Mouse (Mus musculus) intestine, postnatal 0 days (tissue): ENCODE measurements around the gene Dlg2. TPM values are rescaled to one million over a fixed set of nuclear protein-coding genes. Genes with fewer than 3 reads are reported as not detected.

Source experiments
- ATAC-seq: fragments of 200-750 bp; cut with Nextera tagmentation; 2 replicates; pipeline ENCODE4 v1.8.0; 2017; ENCODE audit warnings: mild to moderate bottlenecking, moderate TSS enrichment, moderate library complexity
- H3K27ac ChIP-seq: fragments of 300-500 bp; sonication (generic); 2 replicates; pipeline ENCODE4 v1.5.1; 2014; ENCODE audit warnings: mild to moderate bottlenecking, low read depth, low read length, moderate library complexity
- H3K27me3 ChIP-seq: fragments of 300-500 bp; sonication (generic); replicated peaks from 2 replicates; pipeline ENCODE4 v1.6.1; 2014; ENCODE audit warnings: low read length, mixed read lengths; ENCODE audit not compliant: control insufficient read depth, insufficient read depth
- H3K36me3 ChIP-seq: fragments of 300-500 bp; sonication (generic); 2 replicates; pipeline ENCODE4 v1.6.1; 2014; ENCODE audit warnings: mild to moderate bottlenecking, moderate library complexity; ENCODE audit not compliant: control insufficient read depth, insufficient read depth
- H3K4me1 ChIP-seq: fragments of 300-500 bp; sonication (generic); replicated peaks from 2 replicates; pipeline ENCODE4 v1.6.1; 2014; ENCODE audit warnings: antibody characterized with exemption, low read length, mixed read lengths; ENCODE audit not compliant: control insufficient read depth, insufficient read depth
- H3K4me2 ChIP-seq: fragments of 300-500 bp; sonication (generic); replicated peaks from 2 replicates; pipeline ENCODE4 v1.6.1; 2014; ENCODE audit warnings: low read depth, mild to moderate bottlenecking, moderate library complexity
- H3K4me3 ChIP-seq: fragments of 300-500 bp; sonication (generic); 2 replicates; pipeline ENCODE4 v1.5.1; 2014; ENCODE audit warnings: low read depth, low read length
- H3K9ac ChIP-seq: fragments of 300-500 bp; sonication (generic); 2 replicates; pipeline ENCODE4 v1.6.1; 2014; ENCODE audit warnings: mild to moderate bottlenecking, low read depth, low read length
- H3K9me3 ChIP-seq: fragments of 300-500 bp; sonication (generic); 2 replicates; pipeline ENCODE4 v1.6.1; 2016; ENCODE audit warnings: mixed run types; ENCODE audit not compliant: control insufficient read depth
- CTCF ChIP-seq: sonication (generic); IDR thresholded peaks from 2 replicates; pipeline ENCODE4 v1.5.1; 2016; ENCODE audit warnings: low read depth, mild to moderate bottlenecking, control low read depth, antibody characterized with exemption, moderate library complexity
- WGBS: fragments of 180-500 bp; shearing (Covaris S2); extraction: QIAGEN DNeasy Blood & Tissue Kit; methylation state at CpG from one replicate; pipeline ENCODE4 v1.1.7; 2014; 5-methylcytosine and 5-hydroxymethylcytosine counted together
- polyA plus RNA-seq: library from polyadenylated mRNA; unstranded; fragments of >200 nt; fragmentation: Nextera tagmentation; extraction: Ambion mirVana; gene quantifications from 2 replicates; pipeline ENCODE4 v1.2.1, GENCODE M21; 2015

Gene Dlg2
- polyA plus RNA-seq, 1 experiment from 2014 or later, result 1.1 TPM

GRCm38 (mm10) chr7:91810774-91811173 is 1334.3 kb downstream of the Dlg2 start:
- Histone ChIP-seq H3K4me1 (no peaks in the 10 kb centered on the region), H3K4me2 (no peak overlapping the region)

GRCm38 (mm10) chr7:91818004-91818403 is 1341.5 kb downstream of the Dlg2 start:
- Histone ChIP-seq H3K36me3 (no peaks in the 10 kb centered on the region), H3K4me2 (no peak overlapping the region), H3K27me3 (no peaks in the 10 kb centered on the region), H3K9me3 (no peaks in the 10 kb centered on the region), H3K4me3 (no peak overlapping the region), H3K4me1 (no peaks in the 10 kb centered on the region), H3K27ac (no peak overlapping the region), H3K9ac (no peak overlapping the region)
- 50% methylated on average over 1 of the region's 1 CpGs for WGBS
- TF ChIP-seq CTCF, result no peak
- ATAC-seq, result no peak

More at GRCm38 (mm10) chr7:91810774-91811173, 1334.3 kb downstream of the Dlg2 start:
- no peak overlapping the region for H3K4me3 ChIP-seq
- no peak overlapping the region for H3K9ac ChIP-seq
- no peaks in the 10 kb centered on the region for H3K36me3 ChIP-seq
- no peak for TF ChIP-seq CTCF
- no peaks in the 10 kb centered on the region for H3K27me3 ChIP-seq
- no peaks in the 10 kb centered on the region for H3K9me3 ChIP-seq
- ATAC-seq, result no peak
- H3K27ac ChIP-seq, result no peak overlapping the region
- WGBS, result 48% methylated on average over 2 of the region's 2 CpGs

- TF ChIP-seq CTCF, result no peak
- Histone ChIP-seq H3K36me3 (no peaks in the 10 kb centered on the region), H3K4me2 (no peak overlapping the region), H3K27ac (no peak overlapping the region), H3K9ac (no peak overlapping the region), H3K9me3 (no peaks in the 10 kb centered on the region), H3K4me1 (no peaks in the 10 kb centered on the region), H3K27me3 (no peaks in the 10 kb centered on the region), H3K4me3 (no peak overlapping the region)
- no peak for ATAC-seq
- WGBS, result 69% methylated on average over 5 of the region's 5 CpGs
Observed at GRCm38 (mm10) chr7:91832207-91832606, 1355.7 kb downstream of the Dlg2 start.

GRCm38 (mm10) chr7:91845723-91846122 is 1369.3 kb downstream of the Dlg2 start:
- H3K9ac ChIP-seq, result no peak overlapping the region
- H3K4me2 ChIP-seq, result no peak overlapping the region
- H3K27ac ChIP-seq, result no peak overlapping the region
- H3K4me3 ChIP-seq, result no peak overlapping the region
- H3K36me3 ChIP-seq, result no peaks in the 10 kb centered on the region
- H3K9me3 ChIP-seq, result no peaks in the 10 kb centered on the region
- no peak for TF ChIP-seq CTCF
- H3K27me3 ChIP-seq, result no peaks in the 10 kb centered on the region
- WGBS, result 37% methylated on average over 1 of the region's 1 CpGs
- H3K4me1 ChIP-seq, result no peaks in the 10 kb centered on the region
- no peak for ATAC-seq

- Histone ChIP-seq H3K9me3 (no peaks in the 10 kb centered on the region), H3K4me3 (no peak overlapping the region), H3K4me1 (no peaks in the 10 kb centered on the region), H3K27me3 (no peaks in the 10 kb centered on the region), H3K9ac (no peak overlapping the region), H3K27ac (no peak overlapping the region), H3K4me2 (no peak overlapping the region), H3K36me3 (no peaks in the 10 kb centered on the region)
- no peak for ATAC-seq
- TF ChIP-seq CTCF, result no peak
Observed at GRCm38 (mm10) chr7:91849364-91849763, 1372.9 kb downstream of the Dlg2 start.

- 18% methylated on average over 4 of the region's 4 CpGs for WGBS
- no peaks in the 10 kb centered on the region for H3K36me3 ChIP-seq
- no peak overlapping the region for H3K4me2 ChIP-seq
- H3K4me3 ChIP-seq, result no peak overlapping the region
- no peak for TF ChIP-seq CTCF
- no peak overlapping the region for H3K27ac ChIP-seq
- no peaks in the 10 kb centered on the region for H3K27me3 ChIP-seq
- H3K9ac ChIP-seq, result no peak overlapping the region
- no peaks in the 10 kb centered on the region for H3K9me3 ChIP-seq
- ATAC-seq, result no peak
- no peaks in the 10 kb centered on the region for H3K4me1 ChIP-seq
Observed at GRCm38 (mm10) chr7:91853653-91854052, 1377.2 kb downstream of the Dlg2 start.

GRCm38 (mm10) chr7:91856931-91857330 is 1380.5 kb downstream of the Dlg2 start:
- H3K27ac ChIP-seq, result no peak overlapping the region
- no peaks in the 10 kb centered on the region for H3K27me3 ChIP-seq
- no peak overlapping the region for H3K9ac ChIP-seq
- no peak for ATAC-seq
- no peaks in the 10 kb centered on the region for H3K4me1 ChIP-seq
- H3K4me3 ChIP-seq, result no peak overlapping the region
- TF ChIP-seq CTCF, result no peak
- H3K4me2 ChIP-seq, result no peak overlapping the region
- H3K36me3 ChIP-seq, result no peaks in the 10 kb centered on the region
- no peaks in the 10 kb centered on the region for H3K9me3 ChIP-seq
- 61% methylated on average over 2 of the region's 2 CpGs for WGBS
